Mouse (Mus musculus) liver, embryonic 13.5 days (tissue): ENCODE data around the gene Rai2. TPM values are rescaled to one million over a fixed set of nuclear protein-coding genes. Genes with fewer than 3 reads are reported as not detected.
A peak's percentile ranks its signal among the peaks of the same experiment; 100 is the strongest.

Source experiments
- ATAC-seq: fragments of 200-750 bp; cut with Nextera tagmentation; 2 replicates; pipeline ENCODE4 v1.8.0; 2017; ENCODE audit warnings: low read depth, mild to moderate bottlenecking, moderate number of reproducible peaks, moderate library complexity
- DNase-seq: peaks from one replicate; pipeline ENCODE4 v3.0.0; 2022
- H3K27ac ChIP-seq: fragments of 300-500 bp; sonication (generic); 2 replicates; pipeline ENCODE4 v1.5.1; 2015; ENCODE audit warnings: moderate library complexity, mild to moderate bottlenecking, inconsistent platforms
- H3K27me3 ChIP-seq: fragments of 300-500 bp; sonication (generic); 2 replicates; pipeline ENCODE4 v1.6.1; 2015; ENCODE audit warnings: mild to moderate bottlenecking, inconsistent platforms
- H3K36me3 ChIP-seq: fragments of 300-500 bp; sonication (generic); 2 replicates; pipeline ENCODE4 v1.6.1; 2015; ENCODE audit warnings: mild to moderate bottlenecking, inconsistent platforms
- H3K4me1 ChIP-seq: fragments of 300-500 bp; sonication (generic); replicated peaks from 2 replicates; pipeline ENCODE4 v1.6.1; 2015; ENCODE audit warnings: inconsistent platforms
- H3K4me2 ChIP-seq: fragments of 300-500 bp; sonication (generic); 2 replicates; pipeline ENCODE4 v1.6.1; 2015; ENCODE audit warnings: inconsistent platforms, mild to moderate bottlenecking, moderate library complexity
- H3K4me3 ChIP-seq: fragments of 300-500 bp; sonication (generic); replicated peaks from 2 replicates; pipeline ENCODE4 v1.5.1; 2015; ENCODE audit warnings: mild to moderate bottlenecking, inconsistent platforms
- H3K9ac ChIP-seq: fragments of 300-500 bp; sonication (generic); 2 replicates; pipeline ENCODE4 v1.6.1; 2015; ENCODE audit warnings: mild to moderate bottlenecking, inconsistent platforms
- H3K9me3 ChIP-seq: fragments of 300-500 bp; sonication (generic); replicated peaks from 2 replicates; pipeline ENCODE4 v1.6.1; 2016; ENCODE audit warnings: inconsistent platforms
- WGBS: fragments of 180-500 bp; shearing (Covaris S2); methylation state at CpG from one replicate; pipeline ENCODE4 v1.1.7; 2015; ENCODE audit not compliant: insufficient replicate concordance; 5-methylcytosine and 5-hydroxymethylcytosine counted together
- polyA plus RNA-seq: library from polyadenylated mRNA; unstranded; fragments of >200 nt; fragmentation: Nextera tagmentation; extraction: Ambion mirVana; gene quantifications from 2 replicates; pipeline ENCODE4 v1.2.1, GENCODE M21; 2015

The Rai2 gene
- 0.38 and 0.66 TPM in 2 replicates for polyA plus RNA-seq

DNA sequence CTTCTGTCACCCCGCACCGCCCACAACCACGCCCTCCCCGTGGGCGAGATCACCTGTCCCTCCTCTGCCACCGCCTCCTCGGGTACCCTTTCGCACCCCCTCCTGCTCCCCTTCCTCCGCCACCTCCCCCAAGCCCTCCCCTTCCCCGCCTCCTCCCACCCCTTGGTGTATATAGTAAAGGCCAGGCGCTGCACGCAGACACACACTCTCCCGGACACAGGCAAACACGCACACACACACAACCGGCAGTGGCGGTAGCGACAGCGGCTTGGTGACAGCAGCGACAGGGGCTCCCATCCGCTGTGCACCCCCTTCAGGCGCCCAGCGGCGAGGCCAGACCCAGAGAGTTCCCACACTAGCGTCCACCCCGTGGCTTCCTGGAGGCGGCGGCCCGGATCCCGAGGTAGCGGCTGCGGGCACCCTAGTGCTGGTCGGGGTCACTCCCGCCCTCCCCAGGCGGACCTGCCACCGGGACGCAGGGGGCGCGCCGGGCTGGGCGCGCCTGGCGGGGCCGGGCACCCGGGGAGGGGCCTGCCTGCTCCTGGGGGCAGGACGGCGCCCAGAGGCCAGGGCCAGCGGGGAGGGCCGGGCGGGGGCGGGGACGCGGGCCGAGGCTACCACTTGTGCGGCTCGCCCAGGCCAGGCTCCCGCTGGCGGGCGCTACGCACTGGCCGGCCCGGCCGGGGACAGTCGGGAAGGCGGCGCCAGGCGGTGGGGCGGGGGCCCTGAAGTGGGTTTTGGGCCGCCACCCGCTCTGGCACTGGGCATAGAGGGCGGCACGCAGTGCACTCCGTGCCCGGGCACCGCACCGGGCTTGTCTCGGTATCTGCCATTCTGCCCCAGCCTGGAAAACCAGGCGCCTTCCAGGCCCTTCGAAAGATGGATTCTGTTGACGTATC is at the start of gene Rai2:
Gene Rai2, plus strand, starts transcription at position 205 of the 899 bp plus-strand sequence.
- Histone ChIP-seq H3K27ac (no peak within 1 kb of the TSS), H3K27me3 (peaks cover 43% of the 10 kb centered on the region), H3K4me2 (peak within 1 kb of the TSS; percentile 58), H3K36me3 (no peaks in the 10 kb centered on the region), H3K9me3 (no peaks in the 10 kb centered on the region), H3K4me1 (no peaks in the 10 kb centered on the region), H3K4me3 (peak within 1 kb of the TSS; percentile 48), H3K9ac (no peak within 1 kb of the TSS)
- 25% methylated on average over 33 of the region's 79 CpGs for WGBS
- ATAC-seq (peak; percentile 48), DNase-seq (no peak)

DNA sequence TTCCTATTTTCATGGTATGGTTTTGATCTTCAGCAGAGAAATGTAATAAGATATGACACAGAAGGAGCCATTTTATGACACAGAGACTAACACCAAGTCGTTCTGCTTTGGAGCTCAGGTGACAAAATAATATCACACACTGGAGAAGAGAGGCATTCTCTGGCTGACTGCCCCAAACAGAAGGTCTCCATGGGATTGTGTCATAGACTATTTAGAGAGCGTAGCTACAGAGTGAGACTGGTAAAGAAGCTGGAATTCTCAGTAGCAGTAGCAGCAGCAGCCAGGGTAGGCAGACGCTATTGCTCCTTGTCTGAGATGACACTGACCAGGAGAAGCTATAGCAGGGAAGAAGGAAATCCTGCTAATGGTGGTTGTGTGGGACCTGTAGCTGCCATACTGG is 27.5 kb upstream of the Rai2 start:
- ATAC-seq = no peak
- Histone ChIP-seq H3K9me3 (no peaks in the 10 kb centered on the region), H3K36me3 (no peaks in the 10 kb centered on the region), H3K4me3 (no peak overlapping the region), H3K27me3 (no peaks in the 10 kb centered on the region; the same call in 1 of the 2 replicates), H3K9ac (no peak overlapping the region), H3K4me1 (no peaks in the 10 kb centered on the region), H3K4me2 (no peak overlapping the region), H3K27ac (no peak overlapping the region)
- no peak for DNase-seq
- WGBS = 43% methylated on average over 3 of the region's 3 CpGs

DNA sequence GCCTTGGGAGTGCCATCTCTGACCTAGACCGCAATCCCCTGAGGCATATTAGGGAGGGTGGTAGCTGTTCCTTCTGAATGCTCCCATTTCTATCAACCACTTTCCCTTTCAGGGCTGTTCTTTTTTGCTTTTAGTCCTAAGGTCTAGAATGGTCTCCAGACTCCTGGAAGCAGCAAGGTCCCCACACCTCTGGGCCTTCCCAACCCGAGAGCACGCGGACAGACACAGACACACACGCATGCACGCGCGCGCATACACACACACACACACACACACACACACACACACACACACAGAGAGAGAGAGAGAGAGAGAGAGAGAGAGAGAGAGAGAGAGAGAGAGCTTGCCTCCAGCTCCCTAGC is 385 bp upstream of the Rai2 start:
- H3K9ac ChIP-seq = no peak overlapping the region
- no peaks in the 10 kb centered on the region for H3K9me3 ChIP-seq
- H3K4me2 ChIP-seq = peak overlapping the region; percentile 58
- ATAC-seq (no peak), DNase-seq (no peak)
- no peaks in the 10 kb centered on the region for H3K4me1 ChIP-seq
- no peak overlapping the region for H3K27ac ChIP-seq
- H3K4me3 ChIP-seq = peak overlapping the region; percentile 48
- peaks cover 43% of the 10 kb centered on the region for H3K27me3 ChIP-seq
- no peaks in the 10 kb centered on the region for H3K36me3 ChIP-seq
- 31% methylated on average over 9 of the region's 9 CpGs for WGBS

DNA sequence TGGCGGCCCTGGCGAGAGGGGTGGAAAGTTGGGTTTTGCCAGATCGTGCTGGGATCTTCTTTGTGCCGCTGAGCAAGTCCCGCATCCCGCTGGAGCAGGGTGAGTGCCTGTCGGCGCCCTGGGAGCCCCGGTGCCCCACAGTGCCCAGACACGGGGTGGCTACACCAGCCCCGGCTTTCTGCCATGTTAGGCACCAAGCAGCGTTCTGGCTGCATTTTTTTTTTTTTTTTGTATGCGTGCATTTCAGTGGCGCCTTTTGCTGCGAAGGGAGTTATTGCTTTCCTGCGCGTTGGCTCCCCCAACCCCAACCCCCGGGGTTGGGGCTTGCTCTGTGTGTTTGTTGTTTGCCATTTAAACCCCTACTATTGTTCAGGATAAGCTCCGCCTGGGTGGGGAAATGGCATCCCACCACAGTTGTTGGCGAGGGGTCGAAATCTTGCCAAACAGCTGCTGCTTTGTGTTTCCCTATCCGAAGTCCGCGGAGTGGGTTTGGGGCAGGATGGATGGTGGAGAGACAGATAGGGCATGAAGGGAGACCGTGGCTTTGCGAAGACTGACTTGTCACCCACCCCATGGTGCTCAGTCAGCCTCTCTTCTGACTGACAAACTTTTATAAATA is 1.0 kb downstream of the Rai2 start:
- DNase-seq (no peak), ATAC-seq (no peak)
- H3K4me1 ChIP-seq = no peaks in the 10 kb centered on the region
- H3K27me3 ChIP-seq = peaks cover 47% of the 10 kb centered on the region
- peak overlapping the region; percentile 48 for H3K4me3 ChIP-seq
- H3K4me2 ChIP-seq = peak overlapping the region; percentile 58
- no peaks in the 10 kb centered on the region for H3K36me3 ChIP-seq
- no peak overlapping the region for H3K9ac ChIP-seq
- no peaks in the 10 kb centered on the region for H3K9me3 ChIP-seq
- 13% methylated on average over 26 of the region's 26 CpGs for WGBS
- no peak overlapping the region for H3K27ac ChIP-seq

DNA sequence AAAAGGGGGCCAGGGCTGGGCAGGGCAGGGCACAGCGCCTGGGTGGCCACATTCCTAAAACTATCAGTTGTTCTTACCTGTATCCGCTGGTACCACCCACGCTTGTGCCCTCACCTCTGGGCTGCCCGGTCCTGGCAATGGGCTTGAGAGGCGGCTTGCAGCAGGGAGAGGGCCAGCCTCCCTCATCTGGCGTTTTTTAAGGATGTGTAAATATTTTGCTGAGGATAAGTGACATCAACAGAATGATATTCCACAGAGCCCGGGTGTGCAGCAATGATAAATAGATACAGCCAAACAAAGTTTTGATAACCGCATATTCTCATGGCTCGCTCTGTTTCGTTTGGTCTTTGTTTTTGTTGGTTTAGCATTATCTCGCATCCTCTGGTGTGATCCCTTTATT is 1.7 kb downstream of the Rai2 start:
- WGBS = 27% methylated on average over 11 of the region's 11 CpGs
- DNase-seq = no peak
- H3K4me2 ChIP-seq = no peak overlapping the region
- H3K27me3 ChIP-seq = peaks cover 51% of the 10 kb centered on the region
- H3K27ac ChIP-seq = no peak overlapping the region
- H3K9me3 ChIP-seq = no peaks in the 10 kb centered on the region
- ATAC-seq = no peak
- no peaks in the 10 kb centered on the region for H3K4me1 ChIP-seq
- no peaks in the 10 kb centered on the region for H3K36me3 ChIP-seq
- no peak overlapping the region for H3K9ac ChIP-seq
- H3K4me3 ChIP-seq = no peak overlapping the region

DNA sequence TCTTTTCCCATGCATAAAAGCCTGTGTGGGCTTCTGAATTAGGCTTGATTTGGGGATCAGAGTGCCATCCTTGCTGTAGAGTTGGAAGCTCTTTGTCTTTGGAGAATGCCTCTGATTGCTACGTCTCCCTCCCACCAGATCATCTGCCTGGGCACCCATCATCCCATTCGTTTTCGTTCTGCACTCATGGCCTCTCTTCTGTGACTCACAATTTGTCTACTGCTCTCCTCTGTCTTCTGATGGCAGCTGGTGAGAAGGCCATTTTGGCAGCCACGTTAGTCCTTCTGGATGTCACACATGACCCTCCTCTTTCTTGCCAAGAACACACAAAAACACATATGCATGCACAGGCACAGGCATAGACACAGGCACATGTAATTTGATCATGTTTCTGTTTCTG is 4.2 kb downstream of the Rai2 start:
- Histone ChIP-seq H3K27me3 (peaks cover 53% of the 10 kb centered on the region), H3K27ac (no peak overlapping the region), H3K4me1 (no peaks in the 10 kb centered on the region), H3K4me3 (no peak overlapping the region), H3K9me3 (no peaks in the 10 kb centered on the region), H3K36me3 (no peaks in the 10 kb centered on the region), H3K4me2 (no peak overlapping the region), H3K9ac (no peak overlapping the region)
- WGBS = 46% methylated on average over 4 of the region's 4 CpGs
- DNase-seq = no peak
- no peak for ATAC-seq

DNA sequence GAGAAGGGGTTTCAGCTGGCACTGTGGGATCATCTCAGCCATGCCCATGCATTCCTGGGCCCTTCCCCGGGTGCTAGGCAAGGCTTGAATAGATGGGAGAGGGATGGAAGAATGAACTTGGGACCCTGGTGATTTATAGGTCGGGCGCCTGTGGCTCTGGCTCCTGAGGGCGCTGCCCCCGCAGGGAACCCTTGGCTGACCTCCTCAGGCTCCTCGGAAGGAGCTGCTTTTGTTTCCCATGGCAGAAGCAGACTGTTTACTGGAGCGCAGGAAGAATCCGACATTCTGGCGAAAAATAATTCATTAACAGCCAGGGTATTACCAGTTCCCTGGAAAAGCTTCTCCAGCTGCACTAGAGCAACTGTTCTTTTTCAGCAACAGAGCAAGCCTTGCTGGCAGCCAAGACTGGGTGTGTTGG is 6.5 kb downstream of the Rai2 start:
- no peak for ATAC-seq
- Histone ChIP-seq H3K4me2 (no peak overlapping the region), H3K9me3 (no peaks in the 10 kb centered on the region), H3K27me3 (peaks cover 35% of the 10 kb centered on the region), H3K36me3 (no peaks in the 10 kb centered on the region), H3K9ac (no peak overlapping the region), H3K4me1 (no peaks in the 10 kb centered on the region), H3K4me3 (no peak overlapping the region), H3K27ac (no peak overlapping the region)
- 15% methylated on average over 9 of the region's 9 CpGs for WGBS
- no peak for DNase-seq

DNA sequence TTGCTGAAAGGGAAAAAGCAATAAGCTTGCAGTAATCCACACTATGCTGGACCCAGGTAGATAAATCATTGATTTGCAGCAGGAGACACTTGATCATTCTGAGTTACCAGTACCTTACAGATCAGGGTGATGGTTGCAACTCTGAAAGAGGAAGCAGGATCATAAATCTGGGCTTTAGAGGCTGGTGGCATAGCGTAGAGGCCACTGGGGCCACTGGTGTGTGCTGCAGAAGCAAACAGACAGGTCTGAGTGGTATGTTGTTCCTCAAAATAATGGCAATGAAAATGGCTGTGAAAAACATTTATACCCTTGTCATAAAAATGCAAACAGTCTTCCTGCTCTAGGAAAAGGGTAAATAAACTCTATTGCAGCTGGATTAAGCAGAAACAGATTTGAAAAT is 9.4 kb downstream of the Rai2 start:
- peaks cover 15% of the 10 kb centered on the region; the same call in 1 of the 2 replicates for H3K27me3 ChIP-seq
- no peak for ATAC-seq
- H3K9me3 ChIP-seq = no peaks in the 10 kb centered on the region
- H3K27ac ChIP-seq = no peak overlapping the region
- no peak for DNase-seq
- H3K4me3 ChIP-seq = no peak overlapping the region
- H3K9ac ChIP-seq = no peak overlapping the region
- H3K36me3 ChIP-seq = no peaks in the 10 kb centered on the region
- WGBS = 46% methylated on average over 1 of the region's 1 CpGs
- H3K4me1 ChIP-seq = no peaks in the 10 kb centered on the region
- no peak overlapping the region for H3K4me2 ChIP-seq

DNA sequence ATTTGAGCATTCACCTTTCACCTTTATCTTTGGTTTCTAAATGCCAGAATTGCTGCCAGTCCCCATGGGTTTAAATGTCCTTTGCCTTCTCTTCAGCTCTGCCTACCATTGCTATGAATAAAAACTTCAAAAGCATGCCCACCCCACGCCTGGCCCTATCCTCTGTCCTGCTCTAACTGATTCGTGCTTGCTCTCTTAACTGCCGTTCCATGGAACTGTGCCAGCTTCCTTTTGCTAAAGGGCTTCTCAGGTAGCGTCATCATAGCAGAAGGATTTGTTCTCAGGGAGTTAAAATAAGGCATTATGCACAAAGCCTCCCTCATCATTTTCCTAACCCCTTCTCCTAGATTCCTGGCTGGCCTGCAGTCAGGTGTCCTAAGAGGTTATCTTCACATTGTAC is 11.6 kb downstream of the Rai2 start:
- no peaks in the 10 kb centered on the region for H3K4me1 ChIP-seq
- no peak for DNase-seq
- H3K4me3 ChIP-seq = no peak overlapping the region
- no peaks in the 10 kb centered on the region for H3K9me3 ChIP-seq
- H3K27ac ChIP-seq = no peak overlapping the region
- no peak for ATAC-seq
- no peaks in the 10 kb centered on the region for H3K36me3 ChIP-seq
- H3K4me2 ChIP-seq = no peak overlapping the region
- WGBS = 51% methylated on average over 4 of the region's 4 CpGs
- H3K27me3 ChIP-seq = peaks cover 7% of the 10 kb centered on the region; the same call in 1 of the 2 replicates
- no peak overlapping the region for H3K9ac ChIP-seq

DNA sequence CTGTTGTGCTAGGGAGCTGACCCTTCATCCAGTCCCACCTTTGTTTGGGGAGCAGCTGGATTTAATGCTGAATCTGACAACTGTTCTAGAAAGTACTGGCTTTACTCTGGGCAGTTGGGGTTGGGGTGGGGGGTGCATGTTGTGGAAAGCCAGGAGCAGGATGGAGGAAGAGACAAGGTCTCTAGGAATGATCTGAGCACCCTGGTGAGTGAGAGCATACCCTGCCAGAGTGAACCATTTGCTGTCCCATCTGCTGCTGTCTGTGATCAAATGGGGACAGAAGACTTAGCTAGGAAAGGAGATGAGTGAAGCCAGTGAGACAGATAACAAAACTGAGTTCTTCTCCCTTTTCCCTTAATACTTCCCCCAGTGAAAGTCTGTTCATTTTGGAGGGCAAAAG is 13.2 kb downstream of the Rai2 start:
- DNase-seq (no peak), ATAC-seq (no peak)
- Histone ChIP-seq H3K9ac (no peak overlapping the region), H3K27ac (no peak overlapping the region), H3K36me3 (no peaks in the 10 kb centered on the region), H3K4me3 (no peak overlapping the region), H3K4me1 (no peaks in the 10 kb centered on the region), H3K9me3 (no peaks in the 10 kb centered on the region), H3K27me3 (peaks cover 4% of the 10 kb centered on the region; the same call in 1 of the 2 replicates), H3K4me2 (no peak overlapping the region)

DNA sequence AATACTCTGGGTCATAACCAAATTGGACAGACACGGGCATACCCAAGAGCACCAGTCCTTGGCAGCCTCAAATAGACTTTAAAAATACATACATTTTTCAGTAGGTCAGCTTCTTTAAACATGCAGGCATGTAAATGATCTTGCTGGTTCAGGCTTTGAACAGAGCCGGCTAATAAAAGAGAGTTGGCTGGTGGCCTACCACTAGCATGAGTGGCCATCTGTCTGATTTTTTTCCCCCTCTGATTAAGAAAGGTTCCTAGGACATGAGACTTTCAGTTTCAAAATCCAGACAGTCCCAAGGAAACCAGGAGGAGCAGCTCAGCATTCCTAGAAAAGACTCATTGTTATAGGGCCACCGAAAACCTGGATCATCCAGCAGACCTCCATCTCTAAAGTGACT is 15.0 kb downstream of the Rai2 start:
- DNase-seq = no peak
- no peak overlapping the region for H3K4me3 ChIP-seq
- 74% methylated on average over 3 of the region's 3 CpGs for WGBS
- H3K4me1 ChIP-seq = no peaks in the 10 kb centered on the region
- H3K27ac ChIP-seq = no peak overlapping the region
- H3K9ac ChIP-seq = no peak overlapping the region
- peaks cover 4% of the 10 kb centered on the region; the same call in 1 of the 2 replicates for H3K27me3 ChIP-seq
- H3K36me3 ChIP-seq = no peaks in the 10 kb centered on the region
- no peak for ATAC-seq
- H3K4me2 ChIP-seq = no peak overlapping the region
- H3K9me3 ChIP-seq = no peaks in the 10 kb centered on the region
